Mouse (Mus musculus) testis, adult 2 months (tissue): ENCODE measurements around the gene Sh3pxd2a. TPM values are rescaled to one million over a fixed set of nuclear protein-coding genes. Genes with fewer than 3 reads are reported as not detected.

Experiments used
- H3K27ac ChIP-seq: fragments of 200-500 bp; 2 replicates; pipeline ENCODE4 v1.5.1; 2012; ENCODE audit warnings: low read depth, low read length; ENCODE audit not compliant: control insufficient read depth, insufficient read depth
- H3K27me3 ChIP-seq: fragments of 200-500 bp; 2 replicates; pipeline ENCODE4 v1.6.1; 2012; ENCODE audit warnings: mild to moderate bottlenecking, low read length, moderate library complexity; ENCODE audit not compliant: control insufficient read depth, insufficient read depth
- H3K36me3 ChIP-seq: fragments of 200-500 bp; 2 replicates; pipeline ENCODE4 v1.6.1; 2012; ENCODE audit warnings: mild to moderate bottlenecking, low read length; ENCODE audit not compliant: control insufficient read depth, insufficient read depth
- H3K4me1 ChIP-seq: fragments of 200-500 bp; 2 replicates; pipeline ENCODE4 v1.6.1; 2012; ENCODE audit warnings: low read length; ENCODE audit not compliant: control insufficient read depth, insufficient read depth
- H3K4me3 ChIP-seq: fragments of 200-500 bp; 2 replicates; pipeline ENCODE4 v1.5.1; 2012; ENCODE audit warnings: low read depth, mild to moderate bottlenecking, low read length, moderate library complexity, mixed read lengths; ENCODE audit not compliant: control insufficient read depth
- CTCF ChIP-seq: fragments of 200-500 bp; IDR thresholded peaks from 2 replicates; pipeline ENCODE4 v1.5.1; 2012; ENCODE audit warnings: low read depth, mild to moderate bottlenecking, inconsistent platforms, low read length, moderate library complexity; ENCODE audit not compliant: control insufficient read depth, insufficient read depth, insufficient replicate concordance
- POLR2A ChIP-seq: fragments of 200-500 bp; IDR thresholded peaks from 2 replicates; pipeline ENCODE4 v1.6.1; 2012; ENCODE audit warnings: low read depth, mild to moderate bottlenecking, inconsistent platforms, low read length, moderate library complexity; ENCODE audit not compliant: control insufficient read depth
- polyA plus RNA-seq: library from polyadenylated mRNA; depleted of rRNA; stranded (reverse); fragments of >200 nt; gene quantifications from 2 replicates; pipeline ENCODE4 v1.2.3, GENCODE M21; 2012

The Sh3pxd2a gene
- polyA plus RNA-seq, 1 experiment, result 1.2 TPM

- H3K4me1 ChIP-seq, result peaks cover 4% of the 10 kb centered on the region; the same call in 1 of the 2 replicates
- no peaks in the 10 kb centered on the region for H3K27me3 ChIP-seq
- H3K4me3 ChIP-seq, result no peak overlapping the region
- H3K36me3 ChIP-seq, result no peaks in the 10 kb centered on the region
- no peak overlapping the region for H3K27ac ChIP-seq
- TF ChIP-seq CTCF (no peak), POLR2A (no peak)
Observed at GRCm38 (mm10) chr19:47454167-47455000, 9.8 kb downstream of the Sh3pxd2a start.

GRCm38 (mm10) chr19:47453352-47453751, 10.8 kb downstream of the Sh3pxd2a start:
- Histone ChIP-seq H3K27me3 (no peaks in the 10 kb centered on the region), H3K27ac (no peak overlapping the region), H3K36me3 (no peaks in the 10 kb centered on the region), H3K4me3 (no peak overlapping the region), H3K4me1 (peaks cover 4% of the 10 kb centered on the region; the same call in 1 of the 2 replicates)
- no peak for TF ChIP-seq POLR2A
- no peak for TF ChIP-seq CTCF

- Histone ChIP-seq H3K36me3 (no peaks in the 10 kb centered on the region), H3K4me3 (no peak overlapping the region), H3K27me3 (no peaks in the 10 kb centered on the region), H3K27ac (no peak overlapping the region), H3K4me1 (peaks cover 4% of the 10 kb centered on the region; the same call in 1 of the 2 replicates)
- TF ChIP-seq POLR2A (no peak), CTCF (no peak)
Observed at GRCm38 (mm10) chr19:47452682-47453081, 11.5 kb downstream of the Sh3pxd2a start.

GRCm38 (mm10) chr19:47452211-47452610, 12.0 kb downstream of the Sh3pxd2a start:
- H3K27me3 ChIP-seq, result no peaks in the 10 kb centered on the region
- H3K36me3 ChIP-seq, result no peaks in the 10 kb centered on the region
- no peak for TF ChIP-seq POLR2A
- TF ChIP-seq CTCF, result no peak
- no peak overlapping the region for H3K4me3 ChIP-seq
- peaks cover 4% of the 10 kb centered on the region; the same call in 1 of the 2 replicates for H3K4me1 ChIP-seq
- no peak overlapping the region for H3K27ac ChIP-seq

- TF ChIP-seq POLR2A, result no peak
- TF ChIP-seq CTCF, result no peak
- no peaks in the 10 kb centered on the region for H3K27me3 ChIP-seq
- no peaks in the 10 kb centered on the region for H3K36me3 ChIP-seq
- H3K27ac ChIP-seq, result no peak overlapping the region
- H3K4me1 ChIP-seq, result peaks cover 4% of the 10 kb centered on the region; the same call in 1 of the 2 replicates
- H3K4me3 ChIP-seq, result no peak overlapping the region
Observed at GRCm38 (mm10) chr19:47451476-47452113, 12.6 kb downstream of the Sh3pxd2a start.

GRCm38 (mm10) chr19:47450261-47451137, 13.7 kb downstream of the Sh3pxd2a start:
- Histone ChIP-seq H3K27me3 (no peaks in the 10 kb centered on the region), H3K4me1 (peaks cover 4% of the 10 kb centered on the region; the same call in 1 of the 2 replicates), H3K27ac (no peak overlapping the region), H3K36me3 (no peaks in the 10 kb centered on the region), H3K4me3 (no peak overlapping the region)
- TF ChIP-seq POLR2A (no peak), CTCF (no peak)
